Mouse (Mus musculus) naive thymus-derived CD4-positive, alpha-beta T cell, adult 2 months (primary cell): ENCODE data around the gene Cyp27a1.
A peak's percentile ranks its signal among the peaks of the same experiment; 100 is the strongest.

ENCODE experiments used
- DNase-seq: peaks from one replicate; pipeline ENCODE4 v3.0.0-alpha.2; 2011; ENCODE audit warnings: low read depth

Cyp27a1 gene

DNA sequence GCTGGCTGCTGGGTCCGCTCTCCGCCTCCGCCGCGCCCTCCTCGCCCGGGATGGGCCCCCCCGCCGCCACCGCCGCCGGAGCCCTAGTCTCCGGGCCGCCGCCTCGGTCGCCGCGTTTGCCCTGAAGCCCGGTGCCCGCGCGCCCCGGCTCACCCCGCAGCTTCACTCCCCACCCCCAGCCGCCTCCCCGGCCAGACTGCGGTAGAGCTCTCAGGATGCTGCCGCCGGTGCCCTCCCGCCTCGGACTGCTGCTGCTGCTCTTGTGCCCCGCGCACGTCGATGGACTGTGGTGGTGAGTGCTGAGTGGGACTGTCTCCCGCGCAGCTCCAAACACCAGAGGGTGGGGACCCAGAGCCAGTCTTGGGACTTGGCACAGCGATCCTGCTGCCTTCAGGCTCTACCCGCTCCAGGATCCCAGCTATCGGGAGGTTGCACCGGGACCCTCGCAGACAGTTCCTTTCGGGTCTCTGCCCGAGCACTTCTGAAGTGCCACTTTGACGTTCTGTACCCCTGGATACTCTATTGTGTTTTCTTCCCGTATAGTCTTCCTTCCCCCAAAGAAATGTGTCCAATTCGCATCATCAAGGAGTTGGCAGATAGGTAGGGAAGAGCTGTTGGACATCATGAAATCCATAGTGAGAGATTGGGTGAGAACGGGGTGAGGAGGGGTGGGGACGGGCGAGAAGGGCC, 58.7 kb downstream of the Cyp27a1 start:
- no peak for DNase-seq

DNA sequence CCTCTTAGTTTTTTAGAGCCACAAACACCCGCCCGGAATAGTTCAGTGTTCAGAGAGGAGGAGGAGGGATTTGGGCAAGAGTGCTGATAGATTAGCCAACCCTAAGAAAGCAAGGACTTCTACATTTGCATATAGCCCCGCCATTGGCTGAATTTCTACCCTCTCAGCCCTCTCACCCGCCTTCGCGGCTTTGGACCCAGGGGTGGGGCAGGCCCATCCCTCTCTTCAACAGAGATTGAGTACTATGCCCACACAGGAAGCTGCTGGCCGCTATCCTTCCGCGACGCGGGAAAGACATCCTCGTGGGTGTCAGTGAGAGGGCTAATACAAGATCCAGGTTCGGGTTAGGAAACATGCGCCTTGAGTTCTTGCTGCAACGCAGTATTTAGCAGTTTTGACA, 59.8 kb downstream of the Cyp27a1 start:
- peak; percentile 28 for DNase-seq

DNA sequence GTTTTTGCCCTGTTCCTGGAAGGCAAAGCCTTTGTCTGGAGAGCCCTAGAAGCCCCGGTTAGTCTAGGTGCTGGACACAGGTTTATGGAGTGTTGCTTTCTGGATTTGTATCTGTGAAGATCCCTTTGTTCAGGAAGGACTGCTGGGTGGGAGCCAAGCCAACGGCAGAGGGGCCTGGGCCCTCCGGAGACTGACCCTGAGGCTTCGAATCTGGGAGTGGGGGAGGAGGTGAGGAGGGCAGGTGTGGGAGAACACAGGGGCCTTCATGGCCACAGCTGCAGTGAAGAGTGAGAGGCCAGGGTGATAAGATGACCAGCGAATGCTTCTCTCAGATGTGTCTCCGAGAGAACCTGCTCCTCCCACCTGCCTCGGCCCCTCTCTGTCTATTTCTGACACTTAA, 60.7 kb downstream of the Cyp27a1 start:
- no peak for DNase-seq

DNA sequence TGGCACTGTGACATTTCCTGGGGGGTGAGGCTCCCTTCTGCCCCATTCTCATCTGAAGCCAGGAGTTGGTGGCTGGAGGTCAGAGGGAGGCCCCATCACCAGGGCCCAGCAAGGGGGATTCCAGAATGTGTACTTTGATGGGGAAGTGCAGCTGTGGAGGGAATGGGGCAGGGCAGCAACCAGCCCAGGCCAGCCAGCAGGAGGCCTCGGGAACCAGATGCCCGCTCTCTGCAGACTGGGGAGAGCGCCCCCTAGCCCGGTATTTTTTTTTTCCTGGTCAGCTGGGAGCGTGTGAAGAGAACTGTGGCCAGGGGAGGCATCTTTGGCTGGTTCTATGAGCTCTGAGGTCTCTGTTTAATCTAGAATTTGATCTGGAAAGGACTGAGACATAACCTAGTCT, 62.4 kb downstream of the Cyp27a1 start:
- no peak for DNase-seq

GRCm38 (mm10) chr1:74778934-74779486, 65.6 kb downstream of the Cyp27a1 start:
- DNase-seq, result no peak

- DNase-seq, result no peak
These were observed 68.7 kb downstream of the Cyp27a1 start for GRCm38 (mm10) chr1:74782045-74782444.

DNA sequence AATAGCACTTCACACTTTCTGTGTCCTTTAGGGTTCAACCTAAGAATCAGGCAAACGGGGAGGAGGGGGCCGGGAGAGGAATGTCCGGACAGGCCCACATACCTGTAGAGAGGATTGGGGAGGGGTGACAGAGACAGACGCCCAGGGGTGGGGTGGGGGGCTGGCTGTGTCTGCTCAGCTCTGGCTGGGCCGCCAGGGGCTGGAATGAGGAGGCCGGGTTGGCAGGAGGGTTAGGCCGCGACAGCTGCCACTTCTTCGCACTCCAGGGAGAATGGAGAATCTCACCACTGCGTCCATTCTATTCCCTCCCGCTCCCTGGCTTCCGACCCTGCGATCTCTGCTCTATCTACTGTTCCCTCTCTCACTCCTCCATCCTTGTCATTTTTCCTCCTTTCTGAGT, 70.2 kb downstream of the Cyp27a1 start:
- no peak for DNase-seq

DNA sequence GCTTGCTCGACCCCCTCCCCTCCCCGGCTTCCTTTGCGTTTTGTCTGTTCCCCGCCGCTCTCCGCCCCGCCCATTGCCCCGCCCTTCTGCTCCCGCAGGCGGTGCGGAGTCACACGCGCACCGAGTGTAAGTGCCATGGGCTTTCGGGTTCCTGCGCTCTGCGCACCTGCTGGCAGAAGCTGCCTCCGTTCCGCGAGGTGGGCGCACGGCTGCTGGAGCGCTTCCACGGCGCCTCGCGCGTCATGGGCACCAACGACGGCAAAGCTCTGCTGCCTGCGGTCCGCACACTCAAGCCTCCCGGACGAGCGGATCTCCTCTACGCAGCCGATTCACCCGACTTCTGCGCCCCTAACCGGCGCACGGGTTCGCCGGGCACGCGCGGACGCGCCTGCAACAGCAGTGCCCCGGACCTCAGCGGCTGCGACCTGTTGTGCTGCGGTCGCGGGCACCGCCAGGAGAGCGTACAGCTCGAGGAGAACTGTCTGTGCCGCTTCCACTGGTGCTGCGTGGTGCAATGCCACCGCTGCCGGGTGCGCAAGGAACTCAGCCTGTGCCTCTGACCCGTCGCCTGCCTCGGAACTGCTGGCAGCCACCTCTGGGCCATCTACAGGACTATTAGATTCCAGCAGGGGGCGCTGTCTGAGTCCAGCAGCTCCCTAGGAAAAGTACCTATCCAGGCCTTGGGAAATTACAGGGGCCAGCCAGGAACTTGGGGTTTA, 70.8 kb downstream of the Cyp27a1 start:
- peak; percentile 47 for DNase-seq
